Mouse (Mus musculus) heart, postnatal 0 days (tissue): ENCODE measurements around the gene Slc25a21.

ENCODE experiments used
- CTCF ChIP-seq: IDR thresholded peaks from 2 replicates; pipeline ENCODE4 v1.5.1; 2016; ENCODE audit warnings: antibody characterized with exemption, control low read depth, low read depth
- EP300 ChIP-seq: IDR thresholded peaks from 2 replicates; pipeline ENCODE4 v1.6.1; 2016; ENCODE audit warnings: antibody characterized with exemption, low read depth

GRCm38 (mm10) chr12:57098371-57098770 lies 98.9 kb downstream of the Slc25a21 start:
- TF ChIP-seq EP300, result no peak
- TF ChIP-seq CTCF, result no peak
